Mouse (Mus musculus) megakaryocyte, embryonic 14.5 days (primary cell): ENCODE data around the gene Ccdc102a.

Experiments
- FLI1 ChIP-seq: IDR thresholded peaks from 2 replicates; pipeline ENCODE4 v1.6.1; 2012; ENCODE audit warnings: low read length, inconsistent platforms, mixed read lengths
- GATA1 ChIP-seq: IDR thresholded peaks from 3 replicates; pipeline ENCODE4 v1.6.1; 2012; ENCODE audit warnings: mixed read lengths, low read length, inconsistent platforms, borderline replicate concordance

DNA sequence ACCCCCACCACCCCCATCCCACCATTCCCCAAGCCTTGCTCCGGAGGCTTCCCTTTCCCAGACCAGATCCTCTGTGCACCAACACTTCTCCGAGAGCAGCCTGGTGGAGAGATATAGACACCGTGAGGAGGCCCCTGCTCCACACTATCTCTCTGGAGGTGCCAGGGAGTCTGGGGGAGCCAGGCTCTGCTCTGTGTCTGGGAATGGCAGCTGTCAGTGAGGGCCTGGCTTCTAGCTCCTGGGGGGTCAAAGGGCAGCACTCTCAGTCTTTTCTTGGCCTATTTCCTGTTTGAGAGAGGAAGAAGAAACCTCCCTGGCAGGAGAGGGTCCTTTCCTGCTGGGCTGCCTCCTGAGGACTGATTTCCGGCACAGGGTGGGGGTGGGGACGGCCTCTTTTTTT lies 16.9 kb downstream of the Ccdc102a start:
- TF ChIP-seq GATA1 = no peak
- no peak for TF ChIP-seq FLI1
